In genomic region chr1:133380347-133381065, GRCm38 (mm10) we compare ENCODE assay signal across 10 mouse cellular contexts. TPM values are rescaled to one million over a fixed set of nuclear protein-coding genes. Genes with fewer than 3 reads are reported as not detected.
DNase-seq lines count a peak whose midpoint lies in the region; ATAC-seq and TF ChIP-seq lines count a peak whose summit lies in the region.
"Had no signal": no experiment of that assay in that cellular context is flagged by ENCODE, and none has a peak within 500 bp of the region (broad histone marks: within the 10 kb centered on the region; RNA-seq: fewer than 3 reads in every experiment).

No protein-coding gene starts in this region.

- no peaks in the 10 kb centered on the region for H3K9me3 ChIP-seq in liver, embryonic 11.5 days (ENCODE audit: control insufficient read depth, low read length)
- H3K9me3 ChIP-seq: neural tube, embryonic 12.5 days had no signal

- peaks cover 16% of the 10 kb centered on the region for H3K36me3 ChIP-seq in liver, adult 2 months (ENCODE audit: control insufficient read depth, insufficient read depth, low read length)
- no peaks in the 10 kb centered on the region for H3K36me3 ChIP-seq in liver, embryonic 11.5 days (ENCODE audit: control insufficient read depth, insufficient read depth, low read length)
- H3K36me3 ChIP-seq in testis, adult 2 months (ENCODE audit: control insufficient read depth, insufficient read depth, low read length), result no peaks in the 10 kb centered on the region

- H3K27me3 ChIP-seq in liver, adult 2 months (ENCODE audit: control insufficient read depth, insufficient read depth, low read length), result no peaks in the 10 kb centered on the region
- no peaks in the 10 kb centered on the region for H3K27me3 ChIP-seq in liver, embryonic 11.5 days (replicated peaks; ENCODE audit: control insufficient read depth, insufficient read depth, low read length)
- no peaks in the 10 kb centered on the region for H3K27me3 ChIP-seq in testis, adult 2 months (ENCODE audit: control insufficient read depth, insufficient read depth, low read length)
- H3K27me3 ChIP-seq: neural tube, embryonic 12.5 days had no signal

- H3K9ac ChIP-seq in liver, adult 2 months (ENCODE audit: low read depth, low read length), result no peak overlapping the region
- no peak overlapping the region for H3K9ac ChIP-seq in liver, embryonic 11.5 days (ENCODE audit: low read depth, low read length)
- H3K9ac ChIP-seq: neural tube, embryonic 12.5 days had no signal

- H3K4me3 ChIP-seq in liver, adult 2 months (ENCODE audit: insufficient read depth, low read depth, low read length), result no peak overlapping the region
- no peak overlapping the region for H3K4me3 ChIP-seq in liver, embryonic 11.5 days (ENCODE audit: low read depth, low read length)
- no peak overlapping the region for H3K4me3 ChIP-seq in testis, adult 2 months (ENCODE audit: control insufficient read depth, low read depth, low read length)
- H3K4me3 ChIP-seq: neural tube, embryonic 12.5 days had no signal

- H3K4me2 ChIP-seq in liver, embryonic 11.5 days, result no peak overlapping the region
- H3K4me2 ChIP-seq: neural tube, embryonic 12.5 days had no signal

- peak; percentile 12 for DNase-seq in cerebellum, adult 9-10 months
- no peak for DNase-seq in cerebellum, adult 11 months
- DNase-seq in liver, adult 2 months (ENCODE audit: extremely low read depth, low read depth, low spot score), result peak; percentile 50
- DNase-seq in liver, embryonic 11.5 days (ENCODE audit: low spot score), result no peak
- DNase-seq in adipocyte (ENCODE audit: low spot score), result peak; percentile 41
- peak; percentile 75 for DNase-seq in kidney, adult 9 months
- DNase-seq in adrenal gland, adult 2 months, result no peak

- no peak for TF ChIP-seq POLR2A in liver, adult 2 months (IDR thresholded peaks at IDR 0.05; ENCODE audit: extremely low read depth, insufficient read depth, low read length)
- TF ChIP-seq POLR2A in testis, adult 2 months (IDR thresholded peaks at IDR 0.05; ENCODE audit: control insufficient read depth, low read depth, low read length), result no peak

- H3K79me2 ChIP-seq in liver, adult 2 months (ENCODE audit: control insufficient read depth, insufficient read depth, low read length), result no peaks in the 10 kb centered on the region

- peaks cover 35% of the 10 kb centered on the region for H3K4me1 ChIP-seq in liver, adult 2 months (ENCODE audit: control insufficient read depth, insufficient read depth, low read length)
- peaks cover 8% of the 10 kb centered on the region for H3K4me1 ChIP-seq in liver, embryonic 11.5 days (replicated peaks; ENCODE audit: control insufficient read depth, insufficient read depth, low read length)
- peaks cover 19% of the 10 kb centered on the region for H3K4me1 ChIP-seq in testis, adult 2 months (ENCODE audit: control insufficient read depth, insufficient read depth, low read length)

- no peak for ATAC-seq in liver, embryonic 11.5 days (replicated peaks; ENCODE audit: low FRiP score)

- TF ChIP-seq CTCF in liver, adult 2 months (IDR thresholded peaks at IDR 0.05; ENCODE audit: low read depth, low read length), result peak; percentile 40
- peak; percentile 44; the same call in 1 of the 2 replicates for TF ChIP-seq CTCF in testis, adult 2 months (IDR thresholded peaks at IDR 0.05; ENCODE audit: control insufficient read depth, insufficient read depth, insufficient replicate concordance, low read depth, low read length)

- peak overlapping the region; percentile 5; the same call in 1 of the 2 replicates for H3K27ac ChIP-seq in liver, adult 2 months (replicated peaks; ENCODE audit: insufficient read depth, low read depth, low read length)
- no peak overlapping the region for H3K27ac ChIP-seq in liver, embryonic 11.5 days (ENCODE audit: low read depth, low read length)
- H3K27ac ChIP-seq in testis, adult 2 months (ENCODE audit: control insufficient read depth, insufficient read depth, low read depth, low read length), result peak overlapping the region; percentile 69
- H3K27ac ChIP-seq: neural tube, embryonic 12.5 days had no signal

- WGBS in liver, adult 2 months, result 63% methylated on average over 14 of the region's 14 CpGs
- 64% methylated on average over 14 of the region's 14 CpGs for WGBS in liver, embryonic 11.5 days

RNA-seq across cellular contexts. Expression of gene Etnk2, which starts 17.1 kb away (rescaled TPM):
- 361 and 389 TPM in 2 replicates for total RNA-seq in liver, adult 2 months (2014; rRNA removed)
- 249 and 278 TPM in 2 replicates for polyA plus RNA-seq in liver, adult 2 months (2012; rRNA removed)
- polyA plus RNA-seq in liver, embryonic 11.5 days (2014; fragmentation: Nextera tagmentation; extraction: Ambion mirVana), result 4.5 and 5.8 TPM in 2 replicates
- 32.1 and 33.7 TPM in 2 replicates for polyA plus RNA-seq in testis, adult 2 months (2012; rRNA removed)
- 10 to 100 TPM in 1 of 2 experiments, 1 to 10 TPM in 1; 6.2 to 13.5 TPM for total RNA-seq in adrenal gland, adult 2 months (2021)
- polyA plus RNA-seq in adrenal gland, adult 2 months (2012; rRNA removed), result 8.2 and 10.0 TPM in 2 replicates

RNA-seq across cellular contexts. Expression of gene Ren1, which starts 30.2 kb away (rescaled TPM):
- total RNA-seq in liver, adult 2 months (2014; rRNA removed), result not detected in 2 replicates
- polyA plus RNA-seq in liver, adult 2 months (2012; rRNA removed), result 0.18 and 7.6 TPM in 2 replicates
- polyA plus RNA-seq in liver, embryonic 11.5 days (2014; fragmentation: Nextera tagmentation; extraction: Ambion mirVana), result 0.30 and 0.40 TPM in 2 replicates
- polyA plus RNA-seq in testis, adult 2 months (2012; rRNA removed), result 0.90 and 2.6 TPM in 2 replicates
- 1 to 10 TPM; 5.5 to 9.2 TPM for total RNA-seq in adrenal gland, adult 2 months (2021)
- polyA plus RNA-seq in adrenal gland, adult 2 months (2012; rRNA removed), result 4.4 and 6.0 TPM in 2 replicates
- polyA plus RNA-seq: heart, embryonic 14.5 days had no signal

RNA-seq across cellular contexts. Expression of gene Sox13, which starts 43.7 kb away (rescaled TPM):
- total RNA-seq in liver, adult 2 months (2014; rRNA removed), result 2.0 and 2.2 TPM in 2 replicates
- 5.6 and 10.2 TPM in 2 replicates for polyA plus RNA-seq in liver, adult 2 months (2012; rRNA removed)
- 4.1 and 4.4 TPM in 2 replicates for polyA plus RNA-seq in liver, embryonic 11.5 days (2014; fragmentation: Nextera tagmentation; extraction: Ambion mirVana)
- 5.7 and 5.9 TPM in 2 replicates for polyA plus RNA-seq in testis, adult 2 months (2012; rRNA removed)
- 10 to 100 TPM; 14.5 to 18.0 TPM for total RNA-seq in adrenal gland, adult 2 months (2021)
- 24.1 and 26.2 TPM in 2 replicates for polyA plus RNA-seq in adrenal gland, adult 2 months (2012; rRNA removed)

RNA-seq across cellular contexts. Expression of gene Kiss1, which starts 58.8 kb away (rescaled TPM):
- total RNA-seq in liver, adult 2 months (2014; rRNA removed), result not detected in 2 replicates
- polyA plus RNA-seq in liver, adult 2 months (2012; rRNA removed), result not detected in 2 replicates
- not detected in 2 replicates for polyA plus RNA-seq in liver, embryonic 11.5 days (2014; fragmentation: Nextera tagmentation; extraction: Ambion mirVana)
- 0.44 TPM in 1 of 2 replicates, not detected in the other for polyA plus RNA-seq in testis, adult 2 months (2012; rRNA removed)
- not detected for total RNA-seq in adrenal gland, adult 2 months (2021)
- polyA plus RNA-seq in adrenal gland, adult 2 months (2012; rRNA removed), result not detected in 2 replicates
- polyA plus RNA-seq: heart, embryonic 14.5 days; neural tube, embryonic 12.5 days had no signal

Comparison
In these comparisons a context has a peak if more than half of its experiments do, and no peak if none do; other contexts are left out.
1. DNase-seq: peak in cerebellum, adult 9-10 months (single experiment), liver, adult 2 months (single experiment), adipocyte (single experiment) and kidney, adult 9 months (single experiment); none in cerebellum, adult 11 months (single experiment), liver, embryonic 11.5 days (single experiment) and adrenal gland, adult 2 months (single experiment).